Mouse (Mus musculus) CD4-positive naive resting alpha-beta T cell, adult 57 days (primary cell): ENCODE measurements around the gene Olfml2a. TPM values are rescaled to one million over a fixed set of nuclear protein-coding genes. Genes with fewer than 3 reads are reported as not detected.

Experiments used
- total RNA-seq: library from RNA; stranded (reverse); gene quantifications from one replicate; pipeline ENCODE4 v1.2.4, GENCODE M21; 2023

Gene Olfml2a
- 0.18 TPM for total RNA-seq

DNA sequence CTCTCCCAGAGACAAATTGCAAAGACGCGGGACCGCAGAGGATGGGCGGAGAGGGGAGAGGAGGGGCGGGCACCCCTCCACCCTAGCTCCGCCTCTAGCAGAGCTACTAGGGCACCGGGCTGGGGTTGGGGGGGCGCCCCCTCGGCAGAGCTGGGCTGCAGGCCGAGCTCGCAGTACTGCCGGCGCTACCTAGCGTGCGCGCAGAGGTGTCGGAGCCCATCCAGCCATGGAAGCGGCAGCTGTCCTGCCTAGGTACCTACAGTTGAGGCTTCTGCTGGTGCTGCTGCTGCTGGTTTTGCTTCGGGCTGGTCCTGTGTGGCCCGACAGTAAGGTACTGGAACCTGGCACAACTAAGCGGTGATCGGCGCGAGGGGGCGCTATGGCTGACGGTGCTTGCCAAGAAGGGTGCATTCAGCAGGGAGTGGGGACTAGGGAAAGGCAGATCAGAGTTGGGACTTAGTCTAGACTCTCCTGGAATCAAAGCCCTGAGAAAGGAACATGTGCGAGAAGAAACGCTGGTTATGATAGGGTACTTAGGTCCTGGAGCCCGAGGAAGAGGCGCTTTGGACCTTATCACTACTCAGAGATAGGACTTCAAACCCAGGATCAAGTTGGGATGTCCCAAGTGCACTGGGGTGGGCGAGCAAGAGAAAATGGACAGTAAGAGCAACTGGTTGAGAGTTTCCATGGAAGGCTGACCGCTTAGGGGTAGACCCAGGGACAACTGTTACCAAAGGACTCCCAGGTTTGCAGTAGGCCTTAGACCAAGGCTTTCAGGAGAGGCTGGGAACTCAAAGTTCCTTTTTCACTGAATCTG lies at the start of gene Olfml2a:
TSS of gene Olfml2a (plus strand) at position 128 of the 817 bp plus-strand sequence.

DNA sequence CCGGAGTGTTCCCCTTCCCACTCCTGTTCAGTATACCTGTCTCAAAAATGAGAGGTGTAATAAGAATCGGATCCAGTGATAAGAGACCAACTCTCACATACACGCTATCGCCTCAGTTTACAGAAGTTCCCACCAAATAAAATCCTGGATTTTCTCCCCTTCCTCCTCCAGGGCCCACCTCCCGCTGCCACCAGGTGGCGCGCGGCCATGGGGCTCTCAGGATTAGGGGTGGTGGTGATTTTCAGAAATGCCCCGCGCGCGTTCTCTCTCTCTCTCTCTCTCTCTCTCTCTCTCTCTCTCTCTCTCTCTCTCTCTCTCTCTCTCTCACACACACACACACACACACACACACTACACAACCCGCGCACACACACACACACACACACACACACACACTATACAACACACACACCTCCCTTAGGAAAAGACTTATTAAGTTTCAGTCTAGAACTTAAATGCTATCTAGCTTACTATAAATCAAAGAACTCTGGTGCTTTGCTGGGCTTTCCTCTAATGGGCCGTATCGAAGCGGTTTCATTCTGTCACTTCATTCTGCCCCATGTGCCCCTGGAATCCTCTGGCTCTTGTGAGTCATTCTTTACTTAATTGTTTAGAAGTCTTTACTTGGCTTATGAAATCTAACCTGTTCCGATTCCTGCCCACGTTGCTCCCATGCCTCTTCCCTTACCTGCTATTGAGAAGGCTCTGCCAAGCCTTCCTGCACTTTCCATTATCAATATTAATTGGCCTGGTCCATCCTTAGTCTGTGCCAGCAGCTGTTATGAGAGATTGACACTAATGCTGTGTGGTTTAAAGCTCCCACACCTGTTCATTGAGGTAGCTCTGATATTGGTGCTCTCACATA lies 4.4 kb upstream of the Olfml2a start, which contains the start of gene Nr6a1:
TSS of gene Nr6a1 (minus strand) at position 574 of the 865 bp plus-strand sequence.

DNA sequence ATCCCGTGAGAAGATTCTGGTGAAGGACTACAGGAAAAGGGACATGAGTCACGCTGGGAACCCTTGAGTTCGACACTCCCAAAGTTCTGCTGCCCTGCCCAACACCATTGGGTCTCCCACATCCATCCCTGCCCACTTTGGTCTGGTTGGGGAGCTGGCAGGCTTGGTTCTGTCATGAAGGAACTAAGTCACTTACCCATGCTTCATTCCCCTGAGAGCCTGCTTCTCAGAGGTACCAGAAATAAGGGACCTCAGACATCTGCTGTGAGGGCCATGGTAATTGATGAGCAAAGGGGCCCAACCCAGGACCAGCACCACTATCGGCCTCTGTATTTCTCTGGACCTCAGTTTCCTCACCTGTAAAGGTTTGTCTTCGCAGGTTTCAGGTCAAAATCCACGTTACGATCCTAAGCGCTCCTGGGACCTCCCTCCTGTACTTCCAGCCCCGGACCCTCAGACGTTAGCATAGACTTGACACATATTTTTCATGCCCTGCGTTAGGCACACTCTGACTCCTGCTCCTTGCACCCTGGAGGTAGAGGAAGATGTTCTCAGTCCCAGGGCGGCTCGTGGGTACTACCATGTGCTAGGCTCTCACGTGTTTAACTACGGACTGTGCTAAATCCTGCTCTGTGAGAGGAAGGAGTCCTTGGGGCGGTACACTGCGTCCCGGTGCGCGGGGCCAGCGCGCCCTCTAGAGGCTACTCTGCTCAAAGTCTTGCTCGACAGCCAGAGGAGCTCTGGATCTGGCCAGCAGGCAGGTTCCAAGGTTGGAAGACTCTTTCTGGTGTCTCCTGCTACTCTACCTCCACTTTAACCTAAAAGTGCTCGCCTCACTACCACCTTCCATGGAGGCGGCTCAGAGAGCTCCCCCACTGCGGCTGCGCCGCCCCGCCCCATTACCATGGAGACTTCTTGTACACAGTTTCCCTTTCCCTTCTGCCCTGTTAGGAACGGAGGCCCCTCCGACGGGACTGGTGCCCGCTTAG lies 65.9 kb downstream of the Olfml2a start, which contains the start of gene Wdr38:
TSS of gene Wdr38 (plus strand) at position 91 of the 989 bp plus-strand sequence.

DNA sequence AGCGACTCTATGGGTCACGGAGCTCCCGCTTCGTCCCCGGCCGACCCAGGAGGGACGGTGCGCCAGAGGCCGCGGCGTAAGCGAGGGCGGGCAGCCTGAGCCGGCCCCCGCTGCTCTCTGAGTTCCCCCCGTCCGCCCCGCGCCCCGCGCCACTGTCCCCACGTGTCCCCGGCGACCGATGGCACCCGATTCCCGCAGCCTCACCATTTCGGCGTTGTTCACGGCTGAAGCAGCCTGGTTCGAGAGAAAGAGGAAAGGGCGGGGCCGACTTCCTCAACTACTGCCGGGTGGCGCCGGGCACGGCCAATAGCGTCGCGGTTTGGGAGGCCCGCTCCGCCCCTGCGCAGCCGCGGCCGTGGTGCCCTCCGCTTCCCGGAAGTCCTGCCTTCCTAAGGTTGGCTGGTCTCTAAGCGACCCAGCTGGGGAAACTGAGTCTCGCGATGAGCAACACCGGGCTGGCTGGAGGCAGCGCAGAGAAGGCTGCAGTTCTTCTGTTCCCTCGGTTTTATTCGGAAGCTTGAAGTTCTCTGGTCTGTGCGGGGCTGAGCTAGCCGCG lies 73.2 kb downstream of the Olfml2a start, which contains the start of gene Arpc5l:
TSS of gene Arpc5l (plus strand) at position 469 of the 556 bp plus-strand sequence.

DNA sequence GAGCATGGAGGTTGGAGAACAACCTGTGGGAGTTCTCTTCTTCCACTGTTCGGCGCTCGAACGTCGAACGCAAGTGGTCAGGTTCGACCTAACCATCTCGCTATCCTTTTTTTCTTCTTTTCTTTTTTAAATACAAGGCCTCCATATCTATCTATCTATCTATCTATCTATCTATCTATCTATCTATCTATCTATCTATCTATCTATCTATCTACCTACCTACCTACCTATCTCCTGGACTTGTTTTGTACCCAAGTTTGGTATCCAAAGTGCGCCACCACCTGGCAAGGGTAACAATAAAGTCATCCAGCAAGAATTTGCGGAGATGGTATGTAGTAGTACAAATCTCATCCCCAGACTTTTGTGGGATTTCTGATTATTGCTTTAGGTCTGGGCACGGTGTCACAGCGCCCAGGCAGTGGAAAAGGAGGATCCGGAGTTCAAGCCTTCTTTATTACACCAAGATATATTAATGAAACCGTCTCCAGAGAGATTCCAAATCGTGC lies 73.8 kb downstream of the Olfml2a start, which contains the start of gene Rpl35:
TSS of gene Rpl35 (minus strand) at position 51 of the 506 bp plus-strand sequence.

Other genes with a start within 250 kb of the Olfml2a start
- 0.44 TPM for gene Nr5a1, start 217.4 kb upstream of the Olfml2a start, total RNA-seq
- 3.8 TPM for gene Nr6a1, start 4.3 kb upstream of the Olfml2a start, total RNA-seq
- 0.47 TPM for gene Wdr38, start 65.5 kb downstream of the Olfml2a start, total RNA-seq
- gene Arpc5l, start 73.4 kb downstream of the Olfml2a start, total RNA-seq = 60.9 TPM
- 991 TPM for gene Rpl35, start 73.6 kb downstream of the Olfml2a start, total RNA-seq
- gene Golga1, start 133.6 kb downstream of the Olfml2a start, total RNA-seq = 29.3 TPM